Mouse (Mus musculus) kidney, adult 9 months (tissue): ENCODE measurements around the gene Mlec.
"Not testable (repeated sequence)": the region's sequence is repeated elsewhere in the genome, so short reads cannot be mapped to it uniquely, and the experiment has no call there.

Experiments
- DNase-seq: peaks from one replicate; pipeline ENCODE4 v3.0.0; 2022

Gene Mlec

GRCm38 (mm10) chr5:115149675-115150459, 8.1 kb downstream of the Mlec start:
- DNase-seq = peak; percentile 81

- DNase-seq = not testable (repeated sequence)
These were observed 9.1 kb downstream of the Mlec start for GRCm38 (mm10) chr5:115148872-115149271.

GRCm38 (mm10) chr5:115148378-115148777, 9.6 kb downstream of the Mlec start:
- no peak for DNase-seq

GRCm38 (mm10) chr5:115147388-115147787, 10.6 kb downstream of the Mlec start:
- DNase-seq = peak; percentile 73

GRCm38 (mm10) chr5:115146747-115147130, 11.2 kb downstream of the Mlec start:
- no peak for DNase-seq

- DNase-seq = no peak
These were observed 11.8 kb downstream of the Mlec start for GRCm38 (mm10) chr5:115145976-115146746.

- no peak for DNase-seq
These were observed 12.6 kb downstream of the Mlec start for GRCm38 (mm10) chr5:115145253-115145968.

GRCm38 (mm10) chr5:115144471-115144870, 13.5 kb downstream of the Mlec start:
- no peak for DNase-seq

- DNase-seq = no peak
These were observed 14.4 kb downstream of the Mlec start for GRCm38 (mm10) chr5:115143552-115143951.

GRCm38 (mm10) chr5:115142166-115142697, 15.7 kb downstream of the Mlec start:
- DNase-seq = no peak

- DNase-seq = no peak
These were observed 17.3 kb downstream of the Mlec start for GRCm38 (mm10) chr5:115140726-115141125.

- no peak for DNase-seq
These were observed 18.9 kb downstream of the Mlec start for GRCm38 (mm10) chr5:115139124-115139523.

- DNase-seq = peak; percentile 94
These were observed 23.5 kb downstream of the Mlec start, which contains the start of gene Unc119b for GRCm38 (mm10) chr5:115134234-115135165. Gene Unc119b, minus strand, starts transcription at chr5:115134975.

- DNase-seq = no peak
These were observed 24.5 kb downstream of the Mlec start for GRCm38 (mm10) chr5:115133358-115134066.

- DNase-seq = no peak
These were observed 25.5 kb downstream of the Mlec start for GRCm38 (mm10) chr5:115132465-115132864.

GRCm38 (mm10) chr5:115129328-115129727, 28.7 kb downstream of the Mlec start:
- no peak for DNase-seq

GRCm38 (mm10) chr5:115127421-115128179, 30.4 kb downstream of the Mlec start:
- peak; percentile 91 for DNase-seq

- peak; percentile 61 for DNase-seq
These were observed 31.2 kb downstream of the Mlec start for GRCm38 (mm10) chr5:115126578-115127312.

GRCm38 (mm10) chr5:115125211-115125871, 32.6 kb downstream of the Mlec start:
- DNase-seq = peak; percentile 91
